Mouse (Mus musculus) cerebellum, adult 9-10 months (tissue): ENCODE results near the gene Vmn2r100.

Experiments used
- DNase-seq: peaks from one replicate; pipeline ENCODE4 v3.0.0; 2022

Gene Vmn2r100

GRCm38 (mm10) chr17:19504432-19504831 is at the start of gene Vmn2r100:
Gene Vmn2r100, plus strand, starts transcription at chr17:19504732.
- DNase-seq: no peak

GRCm38 (mm10) chr17:19482866-19483265 is 21.7 kb upstream of the Vmn2r100 start:
- no peak for DNase-seq

GRCm38 (mm10) chr17:19576927-19577326 is 72.4 kb downstream of the Vmn2r100 start, which contains the start of gene Vmn2r101:
Gene Vmn2r101, plus strand, starts transcription at chr17:19577227.
- DNase-seq: no peak
